Mouse (Mus musculus): ENCODE measurements around the gene Nin. TPM values are rescaled to one million over a fixed set of nuclear protein-coding genes. Genes with fewer than 3 reads are reported as not detected.

The Nin gene
- polyA plus RNA-seq, 1 experiment from 2014 or later: 11.0 TPM

DNA sequence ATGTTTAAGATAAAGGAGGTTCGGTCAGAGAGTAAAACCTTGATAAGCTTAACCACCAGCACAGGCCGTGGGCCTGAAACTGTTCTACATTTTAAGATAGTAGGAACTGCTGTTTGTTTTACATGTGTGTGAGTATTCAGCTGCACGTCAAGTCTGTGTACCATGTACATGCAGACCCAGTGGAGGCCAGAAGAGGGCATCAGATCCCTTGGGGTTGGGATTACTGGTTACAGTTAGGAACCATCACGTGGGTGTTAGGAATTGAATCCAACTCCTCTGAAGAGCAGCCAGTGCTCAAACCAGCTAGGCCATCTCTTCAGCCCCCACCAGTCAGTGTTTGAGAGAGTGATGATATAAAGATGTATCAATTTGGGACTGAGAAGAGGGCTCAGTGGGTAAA lies 151.0 kb downstream of the Nin start:
- H3K27ac ChIP-seq: no peak overlapping the region
- ATAC-seq (ENCODE audit: low FRiP score, low read depth): no peak
- H3K36me3 ChIP-seq: peaks cover 67% of the 10 kb centered on the region
- no peaks in the 10 kb centered on the region for H3K27me3 ChIP-seq
- no peaks in the 10 kb centered on the region for H3K4me1 ChIP-seq
- no peak overlapping the region for H3K4me3 ChIP-seq
- H3K9ac ChIP-seq: no peak overlapping the region
- H3K9me3 ChIP-seq: no peaks in the 10 kb centered on the region
- H3K4me2 ChIP-seq (replicated peaks): no peak overlapping the region
- 73% methylated on average over 4 of the region's 4 CpGs for WGBS

Other genes starting within 250 kb of the Nin start
- gene Atl1, start 221.1 kb downstream of the Nin start, polyA plus RNA-seq (2015; fragmentation: Nextera tagmentation; extraction: Ambion mirVana): 6.1 and 7.1 TPM in 2 replicates
- gene Map4k5, start 220.5 kb downstream of the Nin start, polyA plus RNA-seq (2015; fragmentation: Nextera tagmentation; extraction: Ambion mirVana): 40.5 and 41.3 TPM in 2 replicates
- 8.6 and 8.8 TPM in 2 replicates for gene Sav1, start 126.7 kb downstream of the Nin start, polyA plus RNA-seq (2015; fragmentation: Nextera tagmentation; extraction: Ambion mirVana)
- not detected in 2 replicates for gene Abhd12b, start 40.4 kb upstream of the Nin start, polyA plus RNA-seq (2015; fragmentation: Nextera tagmentation; extraction: Ambion mirVana)
- gene Pygl, start 117.8 kb upstream of the Nin start, polyA plus RNA-seq (2015; fragmentation: Nextera tagmentation; extraction: Ambion mirVana): 11.2 and 12.6 TPM in 2 replicates
- 0.74 and 0.93 TPM in 2 replicates for gene Trim9, start 233.9 kb upstream of the Nin start, polyA plus RNA-seq (2015; fragmentation: Nextera tagmentation; extraction: Ambion mirVana)

Measured in limb, embryonic 13.5 days (tissue).